26 mouse cellular contexts compared by ENCODE assay signal in the genomic region with DNA sequence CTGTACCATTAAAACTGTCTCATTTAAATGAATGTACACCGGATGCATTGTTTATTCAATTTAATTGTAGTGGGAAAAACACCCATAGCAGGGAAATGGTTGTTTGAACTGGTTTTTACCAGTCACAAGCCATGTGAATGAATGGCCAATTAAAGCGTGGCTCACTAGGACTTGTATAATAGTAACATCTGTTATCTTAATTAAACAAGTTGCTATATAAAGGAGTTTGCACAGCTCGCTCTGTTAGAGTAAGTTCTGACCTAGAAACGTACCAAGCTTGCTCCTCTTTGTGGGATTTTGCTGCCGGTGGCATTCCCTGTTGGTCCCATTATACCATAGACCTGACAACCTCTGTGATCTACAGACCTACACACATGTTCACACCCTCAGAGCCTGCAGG.
DNase-seq lines count a peak whose midpoint lies in the region; ATAC-seq and TF ChIP-seq lines count a peak whose summit lies in the region.
"Had no signal": no experiment of that assay in that cellular context is flagged by ENCODE, and none has a peak within 500 bp of the region (broad histone marks: within the 10 kb centered on the region; RNA-seq: fewer than 3 reads in every experiment).

No protein-coding gene starts in this region.

- no peak overlapping the region for H3K4me3 ChIP-seq in forebrain, embryonic 12.5 days (replicated peaks)
- H3K4me3 ChIP-seq in forebrain, postnatal 0 days (ENCODE audit: low read depth, low read length) = no peak overlapping the region
- no peak overlapping the region for H3K4me3 ChIP-seq in midbrain, postnatal 0 days (ENCODE audit: low read depth, low read length)
- no peak overlapping the region for H3K4me3 ChIP-seq in midbrain, embryonic 14.5 days (replicated peaks; ENCODE audit: low read depth, low read length)
- H3K4me3 ChIP-seq in forebrain, embryonic 15.5 days = no peak overlapping the region
- H3K4me3 ChIP-seq: embryonic facial prominence, embryonic 13.5 days; erythroblast, embryonic 14.5 days; heart, embryonic 10.5 days; layer of hippocampus, adult 2 months; limb, embryonic 12.5 days had no signal

- DNase-seq in forebrain, postnatal 0 days = no peak
- peak; percentile 28 for DNase-seq in midbrain, postnatal 0 days (ENCODE audit: low spot score)
- DNase-seq in midbrain, embryonic 14.5 days = no peak
- DNase-seq in retina, postnatal 1 day = peak; percentile 66
- DNase-seq in right cerebral cortex, postnatal 36 days (ENCODE audit: low spot score in 2 of 2) = no peak
- no peak for DNase-seq in adrenal gland, postnatal 14 days
- DNase-seq: adrenal gland, postnatal 36 days; cerebellum, postnatal 14 days; gastrocnemius, postnatal 10 days; kidney, adult 2 months; kidney, postnatal 14 days; liver, postnatal 0 days; right cerebral cortex, adult 18-20 months; thymus, postnatal 25 days had no signal

- H3K36me3 ChIP-seq in forebrain, embryonic 12.5 days (replicated peaks) = no peaks in the 10 kb centered on the region
- H3K36me3 ChIP-seq in forebrain, postnatal 0 days (ENCODE audit: insufficient read depth) = no peaks in the 10 kb centered on the region
- no peaks in the 10 kb centered on the region for H3K36me3 ChIP-seq in midbrain, postnatal 0 days (ENCODE audit: insufficient read depth, low read length)
- no peaks in the 10 kb centered on the region for H3K36me3 ChIP-seq in midbrain, embryonic 14.5 days (ENCODE audit: control insufficient read depth, insufficient read depth, low read length)
- no peaks in the 10 kb centered on the region for H3K36me3 ChIP-seq in forebrain, embryonic 15.5 days
- H3K36me3 ChIP-seq: embryonic facial prominence, embryonic 13.5 days; heart, embryonic 10.5 days; limb, embryonic 12.5 days had no signal

- H3K4me2 ChIP-seq in forebrain, embryonic 12.5 days = no peak overlapping the region
- H3K4me2 ChIP-seq in forebrain, postnatal 0 days (ENCODE audit: low read depth) = no peak overlapping the region
- no peak overlapping the region for H3K4me2 ChIP-seq in midbrain, postnatal 0 days (ENCODE audit: low read depth, low read length, poor library complexity, severe bottlenecking)
- H3K4me2 ChIP-seq in midbrain, embryonic 14.5 days (ENCODE audit: low read length) = no peak overlapping the region
- H3K4me2 ChIP-seq in forebrain, embryonic 15.5 days (replicated peaks) = no peak overlapping the region
- H3K4me2 ChIP-seq: embryonic facial prominence, embryonic 13.5 days; limb, embryonic 12.5 days; liver, embryonic 11.5 days had no signal

- H3K27ac ChIP-seq in forebrain, embryonic 12.5 days = no peak overlapping the region
- no peak overlapping the region for H3K27ac ChIP-seq in forebrain, postnatal 0 days (ENCODE audit: low read depth, low read length)
- H3K27ac ChIP-seq in midbrain, postnatal 0 days (ENCODE audit: low read depth, low read length) = no peak overlapping the region
- no peak overlapping the region for H3K27ac ChIP-seq in midbrain, embryonic 14.5 days (replicated peaks; ENCODE audit: low read depth, low read length)
- H3K27ac ChIP-seq in forebrain, embryonic 15.5 days (replicated peaks) = no peak overlapping the region
- H3K27ac ChIP-seq: embryonic facial prominence, embryonic 13.5 days; heart, embryonic 10.5 days; layer of hippocampus, adult 2 months; limb, embryonic 12.5 days; macrophage had no signal

- no peak overlapping the region for H3K9ac ChIP-seq in forebrain, embryonic 12.5 days
- no peak overlapping the region for H3K9ac ChIP-seq in forebrain, postnatal 0 days
- no peak overlapping the region for H3K9ac ChIP-seq in midbrain, postnatal 0 days (replicated peaks; ENCODE audit: low read length, poor library complexity, severe bottlenecking)
- H3K9ac ChIP-seq in midbrain, embryonic 14.5 days (replicated peaks; ENCODE audit: low read length) = no peak overlapping the region
- H3K9ac ChIP-seq in forebrain, embryonic 15.5 days (replicated peaks) = no peak overlapping the region
- H3K9ac ChIP-seq: embryonic facial prominence, embryonic 13.5 days; limb, embryonic 12.5 days; liver, postnatal 0 days had no signal

- ATAC-seq in forebrain, embryonic 12.5 days (ENCODE audit: low FRiP score) = peak; percentile 55; the same call in 1 of the 2 replicates
- no peak for ATAC-seq in forebrain, postnatal 0 days
- ATAC-seq in midbrain, postnatal 0 days (ENCODE audit: low FRiP score) = no peak
- ATAC-seq in midbrain, embryonic 14.5 days (ENCODE audit: low FRiP score, low TSS enrichment) = no peak
- 0 out of 2 replicates have a peak, but pooled peaks have one; percentile 46 for ATAC-seq in forebrain, embryonic 15.5 days (replicated peaks)
- ATAC-seq: CD4-positive, CD25-positive, alpha-beta regulatory T cell, adult 4 months; liver, postnatal 0 days; lung, postnatal 0 days; midbrain, embryonic 16.5 days had no signal

- H3K9me3 ChIP-seq in forebrain, embryonic 12.5 days = no peaks in the 10 kb centered on the region
- no peaks in the 10 kb centered on the region for H3K9me3 ChIP-seq in forebrain, postnatal 0 days (ENCODE audit: low read length)
- H3K9me3 ChIP-seq in midbrain, postnatal 0 days (ENCODE audit: low read length) = no peaks in the 10 kb centered on the region
- H3K9me3 ChIP-seq in midbrain, embryonic 14.5 days (ENCODE audit: control insufficient read depth, low read length) = no peaks in the 10 kb centered on the region
- no peaks in the 10 kb centered on the region for H3K9me3 ChIP-seq in forebrain, embryonic 15.5 days
- H3K9me3 ChIP-seq: embryonic facial prominence, embryonic 13.5 days; heart, embryonic 10.5 days; limb, embryonic 12.5 days had no signal

- TF ChIP-seq CTCF in forebrain, postnatal 0 days (IDR thresholded peaks at IDR 0.05; ENCODE audit: low read depth) = no peak
- TF ChIP-seq CTCF in midbrain, postnatal 0 days (IDR thresholded peaks at IDR 0.05) = no peak

- WGBS in forebrain, embryonic 12.5 days = 49% methylated on average over 5 of the region's 5 CpGs
- WGBS in forebrain, postnatal 0 days = 26% methylated on average over 5 of the region's 5 CpGs
- 57% methylated on average over 5 of the region's 5 CpGs for WGBS in midbrain, postnatal 0 days
- 72% methylated on average over 5 of the region's 5 CpGs for WGBS in midbrain, embryonic 14.5 days
- WGBS in forebrain, embryonic 15.5 days = 21% methylated on average over 5 of the region's 5 CpGs

- no peaks in the 10 kb centered on the region for H3K27me3 ChIP-seq in forebrain, embryonic 12.5 days
- no peaks in the 10 kb centered on the region for H3K27me3 ChIP-seq in forebrain, postnatal 0 days (ENCODE audit: insufficient read depth, low read length)
- no peaks in the 10 kb centered on the region for H3K27me3 ChIP-seq in midbrain, postnatal 0 days (ENCODE audit: insufficient read depth, low read length)
- no peaks in the 10 kb centered on the region for H3K27me3 ChIP-seq in midbrain, embryonic 14.5 days (ENCODE audit: control insufficient read depth, insufficient read depth, low read length)
- no peaks in the 10 kb centered on the region for H3K27me3 ChIP-seq in forebrain, embryonic 15.5 days
- H3K27me3 ChIP-seq: embryonic facial prominence, embryonic 13.5 days; limb, embryonic 12.5 days had no signal

- no peaks in the 10 kb centered on the region for H3K4me1 ChIP-seq in forebrain, embryonic 12.5 days
- H3K4me1 ChIP-seq in forebrain, postnatal 0 days (ENCODE audit: insufficient read depth) = no peaks in the 10 kb centered on the region
- H3K4me1 ChIP-seq in midbrain, postnatal 0 days (ENCODE audit: insufficient read depth, low read length) = no peaks in the 10 kb centered on the region
- no peaks in the 10 kb centered on the region for H3K4me1 ChIP-seq in midbrain, embryonic 14.5 days (ENCODE audit: control insufficient read depth, insufficient read depth, low read length)
- H3K4me1 ChIP-seq in forebrain, embryonic 15.5 days = no peaks in the 10 kb centered on the region
- H3K4me1 ChIP-seq: embryonic facial prominence, embryonic 13.5 days; heart, embryonic 10.5 days; limb, embryonic 12.5 days had no signal

Comparison
In these comparisons a context has a peak if more than half of its experiments do, and no peak if none do; other contexts are left out.
1. ATAC-seq: peak in forebrain, embryonic 12.5 days (single experiment) and forebrain, embryonic 15.5 days (single experiment); none in forebrain, postnatal 0 days (single experiment), midbrain, postnatal 0 days (single experiment) and midbrain, embryonic 14.5 days (single experiment).
2. DNase-seq: peak in midbrain, postnatal 0 days (single experiment) and retina, postnatal 1 day (single experiment); none in forebrain, postnatal 0 days (single experiment), midbrain, embryonic 14.5 days (single experiment), right cerebral cortex, postnatal 36 days (0 of 2) and adrenal gland, postnatal 14 days (single experiment).